Mouse (Mus musculus) CH12.LX (cell line): Measurements from ENCODE around the gene Ctnnbip1. TPM values are rescaled to one million over a fixed set of nuclear protein-coding genes. Genes with fewer than 3 reads are reported as not detected.
A peak's percentile ranks its signal among the peaks of the same experiment; 100 is the strongest.

ENCODE experiments used
- DNase-seq: peaks from one replicate; pipeline ENCODE4 v3.0.0-alpha.2; 2013; ENCODE audit errors: extremely low read depth
- H3K27ac ChIP-seq: 2 replicates; pipeline ENCODE4 v1.5.1; 2012; ENCODE audit warnings: low read depth, mild to moderate bottlenecking, control low read depth, moderate library complexity; ENCODE audit not compliant: insufficient read depth
- H3K27me3 ChIP-seq: replicated peaks from 2 replicates; pipeline ENCODE3; 2012; ENCODE audit warnings: inconsistent platforms
- H3K36me3 ChIP-seq, 2 experiments: replicated peaks in 1 of 2; 2 replicates each; pipeline versions ENCODE3 to v1.6.1; 2012; ENCODE audit warnings: inconsistent platforms in 1 of 2, low read length in 1 of 2, mild to moderate bottlenecking in 1 of 2, mixed read lengths in 1 of 2, moderate library complexity in 1 of 2; ENCODE audit not compliant: control insufficient read depth in 1 of 2, insufficient read depth in 1 of 2
- H3K4me1 ChIP-seq, 2 experiments: 2 replicates each; pipeline ENCODE4 v1.6.1; 2012; ENCODE audit warnings: inconsistent platforms in 1 of 2, moderate library complexity in 1 of 2; ENCODE audit not compliant: insufficient read depth in 2 of 2, control insufficient read depth in 1 of 2
- H3K4me2 ChIP-seq: 2 replicates; pipeline ENCODE4 v1.6.1; 2012; ENCODE audit warnings: low read depth, mild to moderate bottlenecking, control low read depth; ENCODE audit not compliant: poor library complexity, insufficient read depth, severe bottlenecking
- H3K4me3 ChIP-seq, 3 experiments: fragments of 150-350 bp in 1 of 3; sonication (generic) in 1 of 3; replicated peaks in 1 of 3; 2 replicates each; pipeline versions ENCODE3 to v1.5.1; 2011 to 2012; ENCODE audit warnings: low read depth in 2 of 3, low read length in 2 of 3, mild to moderate bottlenecking in 2 of 3, moderate library complexity in 2 of 3, control low read depth in 1 of 3, improper control_type of control experiment in 1 of 3, inconsistent platforms in 1 of 3, mixed read lengths in 1 of 3; ENCODE audit not compliant: poor library complexity in 1 of 3
- H3K79me2 ChIP-seq: replicated peaks from 2 replicates; pipeline ENCODE4 v1.6.1; 2012; ENCODE audit warnings: mild to moderate bottlenecking, moderate library complexity; ENCODE audit not compliant: control insufficient read depth, poor library complexity, insufficient read depth, severe bottlenecking; ENCODE audit errors: extremely low read depth
- H3K9ac ChIP-seq: 2 replicates; pipeline ENCODE4 v1.6.1; 2012; ENCODE audit warnings: low read depth, mild to moderate bottlenecking, control low read depth, moderate library complexity; ENCODE audit not compliant: insufficient read depth
- H3K9me3 ChIP-seq: replicated peaks from 2 replicates; pipeline ENCODE3; 2012; ENCODE audit warnings: low read length, inconsistent platforms, mixed read lengths
- BHLHE40 ChIP-seq: IDR thresholded peaks from 2 replicates; pipeline ENCODE4 v1.6.1; 2011; ENCODE audit warnings: mild to moderate bottlenecking, low read depth, low read length, improper control_type of control experiment
- CHD2 ChIP-seq: IDR thresholded peaks from 2 replicates; pipeline ENCODE4 v1.6.1; 2011; ENCODE audit warnings: low read length, improper control_type of control experiment
- CTCF ChIP-seq, 2 experiments: IDR thresholded peaks in 1 of 2; conservative IDR thresholded peaks in 1 of 2; 2 replicates each; pipeline ENCODE4 v1.5.1; 2011 to 2012; ENCODE audit warnings: low read depth in 2 of 2, low read length in 2 of 2, improper control_type of control experiment in 1 of 2, inconsistent platforms in 1 of 2, mild to moderate bottlenecking in 1 of 2, moderate library complexity in 1 of 2
- EP300 ChIP-seq: IDR thresholded peaks from 2 replicates; pipeline ENCODE4 v1.6.1; 2011; ENCODE audit warnings: low read length, improper control_type of control experiment
- ETS1 ChIP-seq: conservative IDR thresholded peaks from 2 replicates; pipeline ENCODE4 v1.6.1; 2012; ENCODE audit warnings: low read depth, mild to moderate bottlenecking, inconsistent platforms, low read length, improper control_type of control experiment, moderate library complexity
- HCFC1 ChIP-seq: IDR thresholded peaks from 2 replicates; pipeline ENCODE4 v1.6.1; 2012; ENCODE audit warnings: low read depth, mild to moderate bottlenecking, inconsistent platforms, low read length, improper control_type of control experiment
- JUND ChIP-seq: conservative IDR thresholded peaks from 2 replicates; pipeline ENCODE4 v1.6.1; 2011; ENCODE audit warnings: low read depth, low read length, improper control_type of control experiment
- MAFK ChIP-seq: IDR thresholded peaks from 2 replicates; pipeline ENCODE4 v1.6.1; 2011; ENCODE audit warnings: low read length, improper control_type of control experiment; ENCODE audit not compliant: insufficient replicate concordance
- MAX ChIP-seq: IDR thresholded peaks from 2 replicates; pipeline ENCODE4 v1.6.1; 2011; ENCODE audit warnings: low read length, improper control_type of control experiment
- MAZ ChIP-seq: IDR thresholded peaks from 2 replicates; pipeline ENCODE4 v1.6.1; 2012; ENCODE audit warnings: low read depth, mild to moderate bottlenecking, inconsistent platforms, low read length, improper control_type of control experiment, moderate library complexity
- MEF2A ChIP-seq: IDR thresholded peaks from 2 replicates; pipeline ENCODE4 v1.6.1; 2014; ENCODE audit warnings: low read depth, mild to moderate bottlenecking, inconsistent platforms, low read length, improper control_type of control experiment, borderline replicate concordance
- MYC ChIP-seq: IDR thresholded peaks from 2 replicates; pipeline ENCODE4 v1.6.1; 2011; ENCODE audit warnings: low read depth, mild to moderate bottlenecking, improper control_type of control experiment, low read length
- NELFE ChIP-seq: IDR thresholded peaks from 2 replicates; pipeline ENCODE4 v1.6.1; 2011; ENCODE audit warnings: low read depth, low read length, improper control_type of control experiment
- NRF1 ChIP-seq: IDR thresholded peaks from 2 replicates; pipeline ENCODE4 v1.6.1; 2014; ENCODE audit warnings: low read depth, mild to moderate bottlenecking, inconsistent platforms, low read length, improper control_type of control experiment, moderate library complexity
- POLR2A ChIP-seq: IDR thresholded peaks from 2 replicates; pipeline ENCODE4 v1.6.1; 2011; ENCODE audit warnings: low read depth, mild to moderate bottlenecking, improper control_type of control experiment, low read length
- RAD21 ChIP-seq: IDR thresholded peaks from 2 replicates; pipeline ENCODE4 v1.6.1; 2011; ENCODE audit warnings: low read depth, mild to moderate bottlenecking, low read length, improper control_type of control experiment, moderate library complexity
- SMC3 ChIP-seq: IDR thresholded peaks from 2 replicates; pipeline ENCODE4 v1.6.1; 2011; ENCODE audit warnings: low read depth, low read length, improper control_type of control experiment
- TBP ChIP-seq: conservative IDR thresholded peaks from 2 replicates; pipeline ENCODE4 v1.6.1; 2011; ENCODE audit warnings: low read depth, low read length, improper control_type of control experiment
- USF1 ChIP-seq: IDR thresholded peaks from 2 replicates; pipeline ENCODE4 v1.6.1; 2014; ENCODE audit warnings: low read depth, mild to moderate bottlenecking, inconsistent platforms, low read length, improper control_type of control experiment
- USF2 ChIP-seq: conservative IDR thresholded peaks from 2 replicates; pipeline ENCODE4 v1.6.1; 2011; ENCODE audit warnings: low read depth, low read length, improper control_type of control experiment
- ZMIZ1 ChIP-seq: IDR thresholded peaks from 2 replicates; pipeline ENCODE4 v1.6.1; 2012; ENCODE audit warnings: low read depth, mild to moderate bottlenecking, inconsistent platforms, low read length, improper control_type of control experiment
- dilution Hi-C: fragments of 300-500 bp; cut with MboI; formaldehyde crosslinking; loops from 2 replicates; pipeline ENCODE4 v1.14.3; 2020; ENCODE audit warnings: low sequenced_read_pairs; ENCODE audit not compliant: extremely low pct_unique_long_range_greater_than_20kb, extremely low pct_ligation_motif_present
- in situ Hi-C: fragments of 300-500 bp; cut with MboI; formaldehyde crosslinking; loops from 3 replicates; pipeline ENCODE4 v1.14.3; 2019; ENCODE audit warnings: low sequenced_read_pairs, low pct_ligation_motif_present, low pct_unique_long_range_greater_than_20kb, mixed read lengths
- polyA plus RNA-seq: library from polyadenylated mRNA; unstranded; fragments of >175 nt; gene quantifications from 2 replicates; pipeline ENCODE4 v1.2.1, GENCODE M21; 2012; ENCODE audit warnings: low read depth; ENCODE audit not compliant: insufficient read length
- total RNA-seq, 2 experiments: library from RNA; depleted of rRNA; stranded (reverse); fragments of 300-350 nt in 1 of 2; fragments of >200 nt in 1 of 2; gene quantifications; 2 replicates each; pipeline ENCODE4 v1.2.3; 2012 to 2014

The Ctnnbip1 gene
- total and polyA plus RNA-seq, 3 experiments, result 4.5 to 5.9 (median 5.7) TPM

GRCm38 (mm10) chr4:149489415-149490240 lies 28.4 kb upstream of the Ctnnbip1 start:
- in situ Hi-C loops, result no loop called here
- dilution Hi-C loops, result no loop called here
- no peak for DNase-seq

GRCm38 (mm10) chr4:149491151-149491550 lies 26.9 kb upstream of the Ctnnbip1 start:
- H3K27me3 ChIP-seq, result no peaks in the 10 kb centered on the region
- H3K79me2 ChIP-seq, result peaks cover 9% of the 10 kb centered on the region
- peak; percentile 42 for DNase-seq
- in situ Hi-C loops (no loop called here), dilution Hi-C loops (no loop called here)
- peaks cover 65 to 83% of the 10 kb centered on the region in 2 experiments for H3K36me3 ChIP-seq
- H3K27ac ChIP-seq, result no peak overlapping the region
- no peak overlapping the region for H3K4me3 ChIP-seq
- peaks cover 9% of the 10 kb centered on the region for H3K9me3 ChIP-seq
- no peak overlapping the region for H3K4me2 ChIP-seq
- no peak overlapping the region for H3K9ac ChIP-seq
- H3K4me1 ChIP-seq, result peaks cover 5 to 23% of the 10 kb centered on the region in 2 experiments; a peak in 3 of 4 replicates
- TF ChIP-seq SMC3 (peak; percentile 25; the same call in 1 of the 2 replicates), RAD21 (peak; percentile 21), CTCF (conservative IDR thresholded peaks at IDR 0.05 in 1 of 2, IDR thresholded peaks at IDR 0.05 in 1 of 2; ENCODE audit: low read depth in 2 of 2, low read length in 2 of 2) (peak; percentile 50 to 54; a peak in 3 of 4 replicates), MAX (no peak)

More at GRCm38 (mm10) chr4:149489415-149490240, 28.4 kb upstream of the Ctnnbip1 start:
- peaks cover 5 to 23% of the 10 kb centered on the region in 2 experiments; a peak in 3 of 4 replicates for H3K4me1 ChIP-seq
- TF ChIP-seq MYC (no peak), ZMIZ1 (no peak), EP300 (no peak), MAZ (no peak), HCFC1 (no peak), NRF1 (no peak), NELFE (no peak), CTCF (conservative IDR thresholded peaks at IDR 0.05 in 1 of 2, IDR thresholded peaks at IDR 0.05 in 1 of 2; ENCODE audit: low read depth in 2 of 2, low read length in 2 of 2) (no peak), ETS1 (no peak), BHLHE40 (no peak), USF1 (no peak), MAX (no peak), MAFK (no peak), POLR2A (no peak), TBP (no peak), JUND (no peak), USF2 (no peak), MEF2A (no peak), CHD2 (no peak)
- H3K4me3 ChIP-seq, result no peak overlapping the region
- no peaks in the 10 kb centered on the region for H3K27me3 ChIP-seq
- no peak overlapping the region for H3K4me2 ChIP-seq
- peaks cover 9% of the 10 kb centered on the region for H3K9me3 ChIP-seq
- peaks cover 17% of the 10 kb centered on the region for H3K79me2 ChIP-seq
- H3K36me3 ChIP-seq, result peaks cover 52 to 70% of the 10 kb centered on the region in 2 experiments
- no peak overlapping the region for H3K27ac ChIP-seq
- no peak overlapping the region for H3K9ac ChIP-seq
